Mouse (Mus musculus): ENCODE data around the gene Hivep3. TPM values are rescaled to one million over a fixed set of nuclear protein-coding genes. Genes with fewer than 3 reads are reported as not detected.

The Hivep3 gene
- total and polyA plus RNA-seq, 3 experiments: 14.4 to 32.3 (median 21.2) TPM

GRCm38 (mm10) chr4:119760820-119761219 lies 27.2 kb downstream of the Hivep3 start:
- Histone ChIP-seq H3K27me3 (replicated peaks) (no peaks in the 10 kb centered on the region), H3K4me3 (replicated peaks in 1 of 3; ENCODE audit: low read depth in 2 of 3, low read length in 2 of 3, poor library complexity in 1 of 3) (no peak overlapping the region), H3K27ac (ENCODE audit: insufficient read depth, low read depth) (no peak overlapping the region), H3K9ac (ENCODE audit: insufficient read depth, low read depth) (no peak overlapping the region), H3K4me2 (ENCODE audit: insufficient read depth, low read depth, poor library complexity, severe bottlenecking) (no peak overlapping the region), H3K4me1 (ENCODE audit: control insufficient read depth in 1 of 2, insufficient read depth in 2 of 2) (peaks cover 4 to 39% of the 10 kb centered on the region in 2 experiments; a peak in 3 of 4 replicates), H3K79me2 (replicated peaks; ENCODE audit: control insufficient read depth, extremely low read depth, insufficient read depth, poor library complexity, severe bottlenecking) (no peaks in the 10 kb centered on the region; the same call in 1 of the 2 replicates), H3K9me3 (replicated peaks; ENCODE audit: low read length) (peaks cover 10% of the 10 kb centered on the region), H3K36me3 (replicated peaks in 1 of 2; ENCODE audit: control insufficient read depth in 1 of 2, insufficient read depth in 1 of 2, low read length in 1 of 2) (peaks cover 5 to 29% of the 10 kb centered on the region in 2 experiments)
- in situ Hi-C loops (cut with MboI; ENCODE audit: low pct_ligation_motif_present, low pct_unique_long_range_greater_than_20kb, low sequenced_read_pairs): no loop called here
- TF ChIP-seq CHD1 (IDR thresholded peaks at IDR 0.05; ENCODE audit: low read depth, low read length): no peak
- no peak for TF ChIP-seq MAFK (IDR thresholded peaks at IDR 0.05; ENCODE audit: insufficient replicate concordance, low read length)
- TF ChIP-seq ZC3H11A (IDR thresholded peaks at IDR 0.05; ENCODE audit: low read depth, low read length): no peak
- no peak for TF ChIP-seq NELFE (IDR thresholded peaks at IDR 0.05; ENCODE audit: low read depth, low read length)
- no peak for TF ChIP-seq ETS1 (conservative IDR thresholded peaks at IDR 0.05; ENCODE audit: low read depth, low read length)
- no peak for TF ChIP-seq BHLHE40 (IDR thresholded peaks at IDR 0.05; ENCODE audit: low read depth, low read length)
- no peak for TF ChIP-seq ZNF384 (IDR thresholded peaks at IDR 0.05; ENCODE audit: low read depth, low read length)
- TF ChIP-seq JUN (IDR thresholded peaks at IDR 0.05; ENCODE audit: insufficient read depth, low read depth, low read length): no peak
- TF ChIP-seq MAX (IDR thresholded peaks at IDR 0.05; ENCODE audit: low read length): no peak
- no peak for TF ChIP-seq HCFC1 (IDR thresholded peaks at IDR 0.05; ENCODE audit: low read depth, low read length)
- peak in 1 of 2 experiments; percentile 55; a peak in 2 of 4 replicates for TF ChIP-seq CTCF (conservative IDR thresholded peaks at IDR 0.05 in 1 of 2, IDR thresholded peaks at IDR 0.05 in 1 of 2; ENCODE audit: low read depth in 2 of 2, low read length in 2 of 2)
- no peak for TF ChIP-seq USF1 (IDR thresholded peaks at IDR 0.05; ENCODE audit: low read depth, low read length)
- TF ChIP-seq PAX5 (IDR thresholded peaks at IDR 0.05; ENCODE audit: low read length): no peak
- no peak for TF ChIP-seq MEF2A (IDR thresholded peaks at IDR 0.05; ENCODE audit: borderline replicate concordance, low read depth, low read length)
- no peak for TF ChIP-seq MYC (IDR thresholded peaks at IDR 0.05; ENCODE audit: low read depth, low read length)
- peak; percentile 68 for TF ChIP-seq SMC3 (IDR thresholded peaks at IDR 0.05; ENCODE audit: low read depth, low read length)
- TF ChIP-seq SIN3A (IDR thresholded peaks at IDR 0.05; ENCODE audit: low read length): no peak
- no peak for TF ChIP-seq CHD2 (IDR thresholded peaks at IDR 0.05; ENCODE audit: low read length)
- no peak for TF ChIP-seq POLR2A (IDR thresholded peaks at IDR 0.05; ENCODE audit: low read depth, low read length)
- TF ChIP-seq UBTF (IDR thresholded peaks at IDR 0.05; ENCODE audit: low read depth, low read length): no peak
- peak; percentile 53 for TF ChIP-seq RAD21 (IDR thresholded peaks at IDR 0.05; ENCODE audit: low read depth, low read length)
- no peak for TF ChIP-seq TCF12 (IDR thresholded peaks at IDR 0.05; ENCODE audit: low read depth, low read length)
- TF ChIP-seq IRF4 (IDR thresholded peaks at IDR 0.05; ENCODE audit: low read depth, low read length): no peak
- no peak for TF ChIP-seq USF2 (conservative IDR thresholded peaks at IDR 0.05; ENCODE audit: low read depth, low read length)
- no peak for TF ChIP-seq ZMIZ1 (IDR thresholded peaks at IDR 0.05; ENCODE audit: low read depth, low read length)
- DNase-seq (ENCODE audit: extremely low read depth): no peak
- dilution Hi-C loops (cut with MboI; ENCODE audit: extremely low pct_ligation_motif_present, extremely low pct_unique_long_range_greater_than_20kb, low sequenced_read_pairs): no loop called here
